Mouse (Mus musculus) MEL-GATA-1-ER (cell line): Measurements from ENCODE around the gene Ncs1.

ENCODE experiments used
- DNase-seq: peaks from one replicate; pipeline ENCODE4 v3.0.0-alpha.2; 2012; ENCODE audit warnings: low read depth; ENCODE audit errors: extremely low read depth

Ncs1 gene

GRCm38 (mm10) chr2:31277810-31278209 is 32.2 kb downstream of the Ncs1 start:
- DNase-seq: no peak

GRCm38 (mm10) chr2:31278483-31278882 is 32.9 kb downstream of the Ncs1 start:
- no peak for DNase-seq

- no peak for DNase-seq
Observed at GRCm38 (mm10) chr2:31281138-31281537, 35.5 kb downstream of the Ncs1 start.

- DNase-seq: no peak
Observed at GRCm38 (mm10) chr2:31282266-31282665, 36.6 kb downstream of the Ncs1 start.

GRCm38 (mm10) chr2:31282880-31283279 is 37.3 kb downstream of the Ncs1 start:
- no peak for DNase-seq

GRCm38 (mm10) chr2:31284531-31284930 is 38.9 kb downstream of the Ncs1 start:
- DNase-seq: no peak

GRCm38 (mm10) chr2:31291421-31291820 is 45.8 kb downstream of the Ncs1 start:
- DNase-seq: peak; percentile 14

- peak; percentile 16 for DNase-seq
Observed at GRCm38 (mm10) chr2:31294985-31295384, 49.4 kb downstream of the Ncs1 start.

- no peak for DNase-seq
Observed at GRCm38 (mm10) chr2:31296395-31296794, 50.8 kb downstream of the Ncs1 start.

- DNase-seq: peak; percentile 30
Observed at GRCm38 (mm10) chr2:31297602-31298268, 52.1 kb downstream of the Ncs1 start.

GRCm38 (mm10) chr2:31298814-31299213 is 53.2 kb downstream of the Ncs1 start:
- DNase-seq: no peak

GRCm38 (mm10) chr2:31299266-31299665 is 53.6 kb downstream of the Ncs1 start:
- peak; percentile 54 for DNase-seq

- DNase-seq: no peak
Observed at GRCm38 (mm10) chr2:31299996-31300395, 54.4 kb downstream of the Ncs1 start.

GRCm38 (mm10) chr2:31303177-31303576 is 57.6 kb downstream of the Ncs1 start:
- no peak for DNase-seq

- no peak for DNase-seq
Observed at GRCm38 (mm10) chr2:31304191-31304590, 58.6 kb downstream of the Ncs1 start.

- no peak for DNase-seq
Observed at GRCm38 (mm10) chr2:31304801-31305665, 59.4 kb downstream of the Ncs1 start.

- DNase-seq: no peak
Observed at GRCm38 (mm10) chr2:31305684-31306083, 60.1 kb downstream of the Ncs1 start.

- no peak for DNase-seq
Observed at GRCm38 (mm10) chr2:31308257-31308656, 62.6 kb downstream of the Ncs1 start.

- no peak for DNase-seq
Observed at GRCm38 (mm10) chr2:31309549-31309948, 63.9 kb downstream of the Ncs1 start.

GRCm38 (mm10) chr2:31314007-31314465 is 68.4 kb downstream of the Ncs1 start, which contains the start of gene Hmcn2:
Gene Hmcn2, plus strand, starts transcription at chr2:31314415.
- no peak for DNase-seq

GRCm38 (mm10) chr2:31318162-31318561 is 72.5 kb downstream of the Ncs1 start:
- no peak for DNase-seq

- no peak for DNase-seq
Observed at GRCm38 (mm10) chr2:31319200-31319599, 73.6 kb downstream of the Ncs1 start.
